Mouse (Mus musculus) left cerebral cortex, postnatal 10 days (tissue): Measurements from ENCODE around the gene Mapk1. TPM values are rescaled to one million over a fixed set of nuclear protein-coding genes. Genes with fewer than 3 reads are reported as not detected.
A peak's percentile ranks its signal among the peaks of the same experiment; 100 is the strongest.

Source experiments
- DNase-seq, 2 experiments: peaks; one replicate each; pipeline ENCODE4 v3.0.0; 2021 to 2022; ENCODE audit warnings: low spot score in 2 of 2, mixed read lengths in 1 of 2; ENCODE audit errors: extremely low spot score in 1 of 2
- intact Hi-C: fragments of 180-260 bp; cut with DNase I; formaldehyde crosslinking; loops from one replicate; pipeline ENCODE4 v1.15.1; 2025
- total RNA-seq, 2 experiments: library from RNA; stranded (reverse); gene quantifications; 2 replicates each; pipeline ENCODE4 v1.2.3; 2021

The Mapk1 gene
- total RNA-seq, 2 experiments from 2014 or later, result 469 to 480 TPM

- intact Hi-C loops, result no loop called here
- peak in 1 of 2 experiments; percentile 49 for DNase-seq
Observed at GRCm38 (mm10) chr16:17073000-17073399, 89.8 kb downstream of the Mapk1 start.

GRCm38 (mm10) chr16:17076301-17076700 is 93.1 kb downstream of the Mapk1 start:
- DNase-seq, result no peak
- intact Hi-C loops, result no loop called here

- intact Hi-C loops, result no loop called here
Observed at GRCm38 (mm10) chr16:17076869-17077268, 93.7 kb downstream of the Mapk1 start.

GRCm38 (mm10) chr16:17078101-17078500 is 94.9 kb downstream of the Mapk1 start:
- intact Hi-C loops, result no loop called here
- no peak for DNase-seq

More at GRCm38 (mm10) chr16:17076869-17077268, 93.7 kb downstream of the Mapk1 start:
- DNase-seq, result no peak

- intact Hi-C loops, result no loop called here
- DNase-seq, result no peak
Observed at GRCm38 (mm10) chr16:17082121-17082792, 99.1 kb downstream of the Mapk1 start.

- no peak for DNase-seq
- intact Hi-C loops, result no loop called here
Observed at GRCm38 (mm10) chr16:17085636-17086035, 102.5 kb downstream of the Mapk1 start.

GRCm38 (mm10) chr16:17086241-17086640 is 103.1 kb downstream of the Mapk1 start:
- DNase-seq, result no peak
- intact Hi-C loops, result no loop called here

- DNase-seq, result no peak
- intact Hi-C loops, result no loop called here
Observed at GRCm38 (mm10) chr16:17086669-17087193, 103.5 kb downstream of the Mapk1 start.

GRCm38 (mm10) chr16:17088346-17088745 is 105.2 kb downstream of the Mapk1 start:
- no peak for DNase-seq
- intact Hi-C loops, result no loop called here

GRCm38 (mm10) chr16:17096938-17097337 is 113.8 kb downstream of the Mapk1 start:
- intact Hi-C loops, result loop anchor here (10.0 kb wide), 1 partner anchor 178 kb away; the partner anchor contains the start of gene Tmem191c
- no peak for DNase-seq

Other genes starting within 250 kb of the Mapk1 start
- gene Spag6l, start 153.9 kb upstream of the Mapk1 start, total RNA-seq, result 10 to 100 TPM; 10.5 to 11.0 TPM
- not detected for gene Igll1, start 119.4 kb upstream of the Mapk1 start, total RNA-seq
- 10 to 100 TPM; 60.8 to 63.8 TPM for gene Top3b, start 112.6 kb upstream of the Mapk1 start, total RNA-seq
- not detected for gene Vpreb1, start 112.5 kb upstream of the Mapk1 start, total RNA-seq
- gene Ppm1f, start 86.9 kb upstream of the Mapk1 start, total RNA-seq, result 10 to 100 TPM; 25.2 to 25.7 TPM
- 10 to 100 TPM; 78.5 to 91.2 TPM for gene Ypel1, start 86.3 kb downstream of the Mapk1 start, total RNA-seq
- 10 to 100 TPM; 84.6 to 87.7 TPM for gene Ppil2, start 127.9 kb downstream of the Mapk1 start, total RNA-seq
- 1 to 10 TPM; 2.6 to 3.6 TPM for gene 2610318N02Rik, start 141.8 kb downstream of the Mapk1 start, total RNA-seq
- gene Sdf2l1, start 149.0 kb downstream of the Mapk1 start, total RNA-seq, result 10 to 100 TPM; 10.5 to 11.5 TPM
- 10 to 100 TPM; 49.7 to 52.4 TPM for gene Ydjc, start 161.2 kb downstream of the Mapk1 start, total RNA-seq
- gene Ccdc116, start 163.8 kb downstream of the Mapk1 start, total RNA-seq, result 1 to 10 TPM; 7.7 to 8.7 TPM
- 100 to 1,000 TPM; 149 to 151 TPM for gene Ube2l3, start 219.3 kb downstream of the Mapk1 start, total RNA-seq
- gene Rimbp3, start 225.2 kb downstream of the Mapk1 start, total RNA-seq, result 1 to 10 TPM; 1.7 to 1.9 TPM